Mouse (Mus musculus) cerebellum, postnatal 14 days (tissue): ENCODE measurements around the gene Zfpm1.

Source experiments
- DNase-seq, 2 experiments: peaks; one replicate each; pipeline ENCODE4 v3.0.0; 2021; ENCODE audit warnings: mixed read lengths in 2 of 2

The Zfpm1 gene

GRCm38 (mm10) chr8:122282035-122282358 is at the start of gene Zfpm1:
TSS of gene Zfpm1 (plus strand) at chr8:122282141.
- no peak for DNase-seq

GRCm38 (mm10) chr8:122234055-122234454 is 47.9 kb upstream of the Zfpm1 start:
- peak; percentile 58 to 69 for DNase-seq

- peak in 1 of 2 experiments; percentile 65 for DNase-seq
Observed at GRCm38 (mm10) chr8:122236521-122236920, 45.4 kb upstream of the Zfpm1 start.

GRCm38 (mm10) chr8:122238225-122238624 is 43.7 kb upstream of the Zfpm1 start:
- DNase-seq, result no peak

GRCm38 (mm10) chr8:122238731-122239130 is 43.2 kb upstream of the Zfpm1 start:
- DNase-seq, result no peak

- DNase-seq, result peak; percentile 70 to 72
Observed at GRCm38 (mm10) chr8:122240241-122241026, 41.5 kb upstream of the Zfpm1 start.

- no peak for DNase-seq
Observed at GRCm38 (mm10) chr8:122243310-122243709, 38.6 kb upstream of the Zfpm1 start.

- no peak for DNase-seq
Observed at GRCm38 (mm10) chr8:122245161-122245560, 36.8 kb upstream of the Zfpm1 start.

GRCm38 (mm10) chr8:122246257-122247211 is 35.4 kb upstream of the Zfpm1 start:
- no peak for DNase-seq

- DNase-seq, result no peak
Observed at GRCm38 (mm10) chr8:122251739-122252138, 30.2 kb upstream of the Zfpm1 start.

- peak; percentile 48 to 61 for DNase-seq
Observed at GRCm38 (mm10) chr8:122252366-122252765, 29.6 kb upstream of the Zfpm1 start.

- peak; percentile 87 to 91 for DNase-seq
Observed at GRCm38 (mm10) chr8:122259351-122259750, 22.6 kb upstream of the Zfpm1 start.

- DNase-seq, result peak in 1 of 2 experiments; percentile 47
Observed at GRCm38 (mm10) chr8:122260755-122261154, 21.2 kb upstream of the Zfpm1 start.

- peak; percentile 58 to 73 for DNase-seq
Observed at GRCm38 (mm10) chr8:122262835-122263234, 19.1 kb upstream of the Zfpm1 start.

GRCm38 (mm10) chr8:122264243-122264642 is 17.7 kb upstream of the Zfpm1 start:
- DNase-seq, result peak; percentile 82 to 85

GRCm38 (mm10) chr8:122265522-122265921 is 16.4 kb upstream of the Zfpm1 start:
- peak in 1 of 2 experiments; percentile 31 for DNase-seq

GRCm38 (mm10) chr8:122266867-122267266 is 15.1 kb upstream of the Zfpm1 start:
- peak; percentile 63 to 65 for DNase-seq

GRCm38 (mm10) chr8:122268861-122269260 is 13.1 kb upstream of the Zfpm1 start:
- no peak for DNase-seq

GRCm38 (mm10) chr8:122269404-122269803 is 12.5 kb upstream of the Zfpm1 start:
- peak; percentile 94 to 98 for DNase-seq

- DNase-seq, result peak in 1 of 2 experiments; percentile 17
Observed at GRCm38 (mm10) chr8:122270555-122270954, 11.4 kb upstream of the Zfpm1 start.

GRCm38 (mm10) chr8:122273152-122273551 is 8.8 kb upstream of the Zfpm1 start:
- DNase-seq, result peak; percentile 85 to 89

GRCm38 (mm10) chr8:122273826-122274225 is 8.1 kb upstream of the Zfpm1 start:
- DNase-seq, result no peak

- no peak for DNase-seq
Observed at GRCm38 (mm10) chr8:122274651-122275391, 7.1 kb upstream of the Zfpm1 start.
